Mouse (Mus musculus) ES-E14 (cell line): ENCODE results near the gene Inpp5e.

Source experiments
- CHD2 ChIP-seq: IDR thresholded peaks from 2 replicates; pipeline ENCODE4 v1.6.1; 2014; ENCODE audit warnings: mild to moderate bottlenecking, low read depth, low read length, inconsistent platforms
- HCFC1 ChIP-seq: IDR thresholded peaks from 2 replicates; pipeline ENCODE4 v1.6.1; 2012; ENCODE audit warnings: low read length, inconsistent platforms, borderline replicate concordance; ENCODE audit not compliant: insufficient read depth
- MAFK ChIP-seq: IDR thresholded peaks from 2 replicates; pipeline ENCODE4 v1.6.1; 2014; ENCODE audit warnings: mild to moderate bottlenecking, low read depth, low read length, inconsistent platforms; ENCODE audit not compliant: insufficient read depth
- ZC3H11A ChIP-seq: IDR thresholded peaks from 2 replicates; pipeline ENCODE4 v1.6.1; 2012; ENCODE audit warnings: low read depth, mild to moderate bottlenecking, inconsistent platforms, low read length, borderline replicate concordance
- ZNF384 ChIP-seq: IDR thresholded peaks from 2 replicates; pipeline ENCODE4 v1.6.1; 2012; ENCODE audit warnings: low read depth, low read length, inconsistent platforms

DNA sequence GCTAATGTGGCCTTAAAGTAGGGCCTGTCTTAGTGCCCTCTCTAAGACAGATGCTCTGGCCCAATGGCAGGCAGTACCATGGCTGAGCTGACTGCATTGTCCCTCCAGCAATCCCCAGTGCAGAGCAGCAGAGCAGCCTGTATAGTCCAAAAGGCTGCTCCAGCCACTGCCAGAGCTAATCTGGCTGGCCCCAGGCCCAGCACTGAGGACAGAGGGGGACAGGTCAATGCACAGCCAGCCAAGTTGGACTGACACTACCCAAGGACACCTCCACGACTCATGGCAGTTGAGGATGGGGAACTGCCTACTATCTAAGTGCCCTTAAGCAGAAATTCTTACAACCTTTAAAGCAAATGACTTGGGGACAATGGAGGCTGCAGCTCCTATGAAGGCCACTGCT lies 40.4 kb downstream of the Inpp5e start:
- no peak for TF ChIP-seq ZC3H11A
- no peak for TF ChIP-seq HCFC1
- no peak for TF ChIP-seq ZNF384
- TF ChIP-seq MAFK, result no peak
- no peak for TF ChIP-seq CHD2
